Mouse (Mus musculus) adrenal gland, postnatal 0 days (tissue): ENCODE measurements around the gene Gcgr. TPM values are rescaled to one million over a fixed set of nuclear protein-coding genes. Genes with fewer than 3 reads are reported as not detected.

Experiments used
- polyA plus RNA-seq: library from polyadenylated mRNA; unstranded; fragments of >200 nt; fragmentation: Nextera tagmentation; extraction: Ambion mirVana; gene quantifications from 2 replicates; pipeline ENCODE4 v1.2.1, GENCODE M21; 2015

The Gcgr gene
- polyA plus RNA-seq, result 2.4 and 2.5 TPM in 2 replicates

GRCm38 (mm10) chr11:120530085-120530964 lies at the start of gene Gcgr:
TSS of gene Gcgr (plus strand) at chr11:120530699.

DNA sequence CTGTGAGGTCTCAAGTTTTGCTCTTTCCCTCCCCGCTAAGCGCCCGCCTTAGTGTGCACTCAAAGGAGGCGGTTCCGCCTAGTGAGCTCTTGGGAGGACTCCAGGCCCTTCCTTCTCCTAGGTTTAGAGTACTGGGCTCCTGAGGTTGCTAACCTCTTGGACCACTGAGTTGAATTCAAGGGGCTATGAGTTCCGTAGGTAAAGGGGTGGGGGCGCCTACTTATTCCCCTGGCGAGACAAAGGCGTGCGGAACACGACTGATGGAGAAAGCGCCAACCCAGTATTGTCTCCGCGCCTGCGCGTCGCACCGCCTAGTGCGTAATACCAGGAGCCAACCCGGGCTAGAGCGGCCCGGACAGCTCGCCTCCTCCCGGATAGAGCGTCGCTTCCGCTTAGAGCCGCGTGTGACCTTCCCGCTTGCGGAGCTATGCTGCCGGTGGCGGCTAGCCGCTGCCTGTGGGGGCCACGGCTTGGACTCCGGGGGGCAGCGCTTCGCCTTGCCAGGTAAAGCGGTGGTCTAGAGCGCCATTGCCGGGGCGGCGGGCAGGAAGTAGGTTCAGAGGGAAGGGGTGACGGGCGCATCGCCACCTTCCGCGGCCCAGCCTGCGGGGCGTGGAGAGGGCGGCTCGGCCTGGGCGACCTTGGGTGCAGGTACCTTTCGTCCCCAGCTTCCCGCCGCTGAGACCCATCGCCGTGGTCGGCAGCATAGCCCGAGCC lies 46.1 kb upstream of the Gcgr start, which contains the start of gene Mrpl12:
Gene Mrpl12 (plus strand): TSS at position 349 of the 717 bp plus-strand sequence.

GRCm38 (mm10) chr11:120491317-120492023 lies 39.0 kb upstream of the Gcgr start, which contains the start of gene Slc25a10:
TSS of gene Slc25a10 (plus strand) at chr11:120491840.

GRCm38 (mm10) chr11:120549168-120549945 lies 18.9 kb downstream of the Gcgr start, which contains the start of gene Mcrip1:
TSS of gene Mcrip1 (minus strand) at chr11:120549727.

DNA sequence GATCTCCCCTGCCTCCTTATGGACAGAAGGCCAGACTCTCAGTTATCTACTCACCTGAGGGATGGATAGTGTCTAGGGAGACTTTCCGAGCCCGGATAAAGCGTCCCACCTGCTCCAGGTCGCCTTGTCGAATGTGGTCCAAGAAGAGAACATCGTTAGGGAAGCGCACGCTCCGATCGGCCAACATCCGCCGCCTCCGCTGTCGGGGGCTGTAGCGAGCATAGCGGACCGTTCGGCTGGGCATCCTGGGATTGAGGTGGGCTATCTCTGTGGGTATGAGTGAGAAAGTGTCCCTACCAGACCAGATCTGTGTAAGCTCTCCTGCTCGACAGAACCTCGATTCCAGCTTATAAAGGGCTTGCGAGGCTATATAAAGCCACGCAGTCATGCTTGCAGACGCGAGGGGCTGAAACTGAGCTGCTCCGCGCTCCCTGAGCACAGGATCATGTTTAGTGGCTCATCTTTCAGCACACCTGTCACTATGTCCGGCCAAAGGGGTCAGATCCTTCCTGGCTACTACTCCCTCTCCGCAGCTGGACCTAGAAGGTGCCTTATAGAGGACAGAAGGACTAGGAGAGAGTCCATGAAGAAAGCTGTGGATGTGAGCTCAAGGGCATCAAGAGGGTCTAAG lies 20.4 kb downstream of the Gcgr start, which contains the start of gene Ppp1r27:
Gene Ppp1r27 (minus strand): TSS at position 323 of the 631 bp plus-strand sequence.

DNA sequence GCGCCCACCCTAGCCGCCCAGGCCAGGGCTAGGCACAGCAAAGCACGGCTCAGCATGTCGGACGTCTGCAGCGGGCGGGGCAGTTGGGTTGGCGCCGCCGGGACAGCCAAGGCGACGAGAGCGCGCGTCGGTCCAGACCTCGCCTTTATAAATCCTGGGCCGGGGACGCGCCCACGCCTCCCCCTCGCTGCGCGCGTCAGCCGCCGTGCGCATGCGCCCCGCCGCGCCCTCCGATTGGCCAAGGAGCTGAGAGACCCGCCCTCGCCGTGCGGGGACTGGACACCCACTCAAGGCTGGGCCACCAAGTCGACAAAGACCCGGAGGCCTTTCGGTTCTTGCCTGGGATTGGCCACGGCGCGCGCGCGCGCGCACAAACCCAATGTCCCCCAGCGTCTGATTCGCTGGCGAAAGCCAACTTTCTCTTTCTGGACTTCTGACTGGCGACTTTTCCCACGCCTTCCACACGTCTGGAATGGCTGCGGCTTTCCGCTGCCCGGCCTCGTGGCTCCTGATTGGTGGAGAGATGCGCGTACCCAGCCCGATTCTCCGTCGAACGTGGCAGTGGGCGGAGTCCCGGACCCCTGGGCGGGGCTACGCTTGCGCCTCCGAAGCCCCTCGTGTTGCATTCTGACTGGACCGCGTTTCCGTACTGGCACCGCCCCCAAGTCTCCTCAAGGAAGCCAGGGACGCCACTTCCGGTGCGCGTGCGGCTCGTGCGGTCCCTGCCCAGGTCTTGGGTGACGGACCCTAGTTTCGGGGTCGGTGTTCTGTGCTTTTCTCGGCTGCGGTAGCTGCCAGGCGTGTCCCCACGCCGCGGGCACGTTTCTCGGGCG lies 42.5 kb downstream of the Gcgr start, which contains the start of gene P4hb:
Gene P4hb (minus strand): TSS at position 502 of the 833 bp plus-strand sequence.

DNA sequence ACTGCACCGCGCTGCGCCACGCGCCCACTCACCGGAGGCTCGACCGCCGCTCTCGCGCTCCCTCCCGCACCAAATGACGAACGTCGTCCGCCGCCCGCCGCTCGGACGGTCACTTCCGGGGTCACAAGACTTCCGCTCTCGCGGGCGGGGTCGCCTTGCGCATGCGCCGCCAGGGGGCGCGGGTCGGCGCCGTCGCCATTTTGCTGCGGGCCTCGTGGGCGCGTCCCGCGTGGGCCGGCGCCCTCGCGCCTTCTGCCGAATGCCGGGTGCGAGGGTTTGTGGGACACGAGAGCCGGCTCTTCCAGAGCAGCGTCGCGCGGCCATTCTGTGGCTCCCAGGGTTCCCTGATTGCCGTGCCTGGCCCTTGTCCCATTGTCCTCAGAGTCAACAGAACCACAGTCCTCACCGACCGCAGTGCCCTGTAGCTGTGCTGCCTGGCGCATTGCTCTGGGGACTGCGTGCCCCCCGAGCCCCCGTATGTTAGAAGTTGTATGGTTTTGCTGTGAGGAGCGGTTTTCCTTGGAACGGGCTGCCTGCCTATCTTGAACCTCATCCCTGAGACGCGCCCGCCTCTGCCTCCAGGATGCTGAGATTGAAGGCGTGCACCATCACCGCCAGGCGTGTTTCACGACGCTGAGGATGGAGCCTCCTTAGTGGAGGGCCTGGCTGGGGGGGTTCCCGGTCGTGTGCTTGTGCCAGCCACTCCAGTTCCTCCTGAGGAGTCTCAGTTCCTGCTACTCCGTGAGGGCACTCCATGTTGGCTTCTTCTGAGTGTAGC lies 51.2 kb downstream of the Gcgr start, which contains the start of gene Arhgdia:
Gene Arhgdia (minus strand): TSS at position 135 of the 778 bp plus-strand sequence.

Other genes with a start within 250 kb of the Gcgr start
- gene Actg1, start 182.2 kb upstream of the Gcgr start, polyA plus RNA-seq, result 924 and 1,111 TPM in 2 replicates
- 0.49 and 0.69 TPM in 2 replicates for gene Fscn2, start 169.2 kb upstream of the Gcgr start, polyA plus RNA-seq
- gene Faap100, start 151.9 kb upstream of the Gcgr start, polyA plus RNA-seq, result 15.2 and 21.4 TPM in 2 replicates
- gene Nploc4, start 93.0 kb upstream of the Gcgr start, polyA plus RNA-seq, result 20.4 and 26.7 TPM in 2 replicates
- gene Tspan10, start 88.1 kb upstream of the Gcgr start, polyA plus RNA-seq, result not detected in 2 replicates
- gene Pde6g, start 77.2 kb upstream of the Gcgr start, polyA plus RNA-seq, result not detected in 2 replicates
- 54.3 and 83.5 TPM in 2 replicates for gene Oxld1, start 72.6 kb upstream of the Gcgr start, polyA plus RNA-seq
- 17.7 and 21.3 TPM in 2 replicates for gene Ccdc137, start 72.6 kb upstream of the Gcgr start, polyA plus RNA-seq
- gene Arl16, start 63.1 kb upstream of the Gcgr start, polyA plus RNA-seq, result 38.6 and 47.5 TPM in 2 replicates
- 164 and 216 TPM in 2 replicates for gene Mrpl12, start 46.1 kb upstream of the Gcgr start, polyA plus RNA-seq
- 37.8 and 83.2 TPM in 2 replicates for gene Slc25a10, start 38.9 kb upstream of the Gcgr start, polyA plus RNA-seq
- 173 and 184 TPM in 2 replicates for gene Mcrip1, start 19.0 kb downstream of the Gcgr start, polyA plus RNA-seq
- 0.39 and 1.3 TPM in 2 replicates for gene Ppp1r27, start 20.4 kb downstream of the Gcgr start, polyA plus RNA-seq
- gene P4hb, start 42.6 kb downstream of the Gcgr start, polyA plus RNA-seq, result 393 and 466 TPM in 2 replicates
- 318 and 341 TPM in 2 replicates for gene Arhgdia, start 50.9 kb downstream of the Gcgr start, polyA plus RNA-seq
- 271 and 273 TPM in 2 replicates for gene Alyref, start 67.7 kb downstream of the Gcgr start, polyA plus RNA-seq
- 152 and 197 TPM in 2 replicates for gene Anapc11, start 67.7 kb downstream of the Gcgr start, polyA plus RNA-seq
- 1.7 and 3.3 TPM in 2 replicates for gene Npb, start 77.8 kb downstream of the Gcgr start, polyA plus RNA-seq
- gene Pcyt2, start 87.2 kb downstream of the Gcgr start, polyA plus RNA-seq, result 62.0 and 82.8 TPM in 2 replicates
- 33.3 and 62.9 TPM in 2 replicates for gene Sirt7, start 94.5 kb downstream of the Gcgr start, polyA plus RNA-seq
- gene Mafg, start 102.9 kb downstream of the Gcgr start, polyA plus RNA-seq, result 18.1 and 19.0 TPM in 2 replicates
- gene Pycr1, start 113.1 kb downstream of the Gcgr start, polyA plus RNA-seq, result 5.8 and 9.0 TPM in 2 replicates
- 0.22 and 0.95 TPM in 2 replicates for gene Myadml2, start 117.5 kb downstream of the Gcgr start, polyA plus RNA-seq
- 6.2 and 6.7 TPM in 2 replicates for gene Notum, start 130.5 kb downstream of the Gcgr start, polyA plus RNA-seq
- gene Aspscr1, start 142.3 kb downstream of the Gcgr start, polyA plus RNA-seq, result 103 and 122 TPM in 2 replicates
- gene Cenpx, start 183.0 kb downstream of the Gcgr start, polyA plus RNA-seq, result 228 and 364 TPM in 2 replicates
- gene Lrrc45, start 183.2 kb downstream of the Gcgr start, polyA plus RNA-seq, result 22.0 and 34.8 TPM in 2 replicates
- 18.1 and 52.1 TPM in 2 replicates for gene Rac3, start 190.8 kb downstream of the Gcgr start, polyA plus RNA-seq
- 54.9 and 76.1 TPM in 2 replicates for gene Dcxr, start 196.6 kb downstream of the Gcgr start, polyA plus RNA-seq
- 16.6 and 17.6 TPM in 2 replicates for gene Cbr2, start 201.4 kb downstream of the Gcgr start, polyA plus RNA-seq
- gene Hmga1b, start 232.1 kb downstream of the Gcgr start, polyA plus RNA-seq, result 0.79 and 2.2 TPM in 2 replicates